Mouse (Mus musculus): ENCODE data around the gene Ap2s1. TPM values are rescaled to one million over a fixed set of nuclear protein-coding genes. Genes with fewer than 3 reads are reported as not detected.

Gene Ap2s1
- total RNA-seq, 2 experiments from 2014 or later, result 62.9 to 161 TPM

DNA sequence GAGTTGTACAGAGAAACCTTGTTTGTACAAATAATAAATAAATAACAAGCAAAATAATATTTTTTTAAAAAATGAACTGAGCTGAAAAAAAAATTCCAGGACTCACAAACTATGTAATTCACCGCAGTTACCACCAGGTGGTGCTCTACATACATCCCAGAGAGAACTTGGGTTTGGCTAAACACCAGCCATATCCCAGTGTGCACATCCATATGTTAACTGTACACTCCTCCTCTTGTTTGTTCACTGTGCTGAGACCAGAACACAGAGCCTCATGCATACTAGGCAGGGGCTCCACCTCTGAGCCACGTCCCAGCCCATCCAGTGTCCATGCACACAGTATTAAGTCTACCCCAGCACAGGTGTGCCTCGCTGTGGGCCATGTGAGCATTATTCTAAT, 7.9 kb downstream of the Ap2s1 start:
- ATAC-seq (replicated peaks; ENCODE audit: low FRiP score, low TSS enrichment, poor library complexity, severe bottlenecking), result 0 out of 2 replicates have a peak, but pooled peaks have one; percentile 20

GRCm38 (mm10) chr7:16747656-16748055, 9.4 kb downstream of the Ap2s1 start:
- ATAC-seq (replicated peaks; ENCODE audit: low FRiP score, low TSS enrichment, poor library complexity, severe bottlenecking), result no peak

DNA sequence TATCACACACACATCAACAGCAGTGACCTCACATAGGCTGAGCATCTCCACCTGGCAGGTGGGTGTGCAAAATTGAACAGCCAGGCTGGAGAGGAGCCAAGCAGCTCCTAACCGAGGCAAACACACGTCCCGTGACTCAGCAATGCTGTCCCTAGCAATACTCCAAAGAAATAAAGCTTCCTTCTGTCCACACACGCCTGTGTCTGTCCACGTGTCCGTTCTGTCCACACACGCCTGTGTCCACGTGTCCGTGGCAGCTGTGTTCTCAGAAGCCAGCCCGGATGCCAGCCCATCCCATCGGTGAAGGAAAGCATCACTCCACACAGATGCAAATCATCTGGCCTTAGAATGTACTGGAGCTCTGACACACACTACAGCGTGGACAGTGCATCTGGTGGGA, 13.8 kb downstream of the Ap2s1 start:
- ATAC-seq (replicated peaks; ENCODE audit: low FRiP score, low TSS enrichment, poor library complexity, severe bottlenecking), result no peak

- ATAC-seq (replicated peaks; ENCODE audit: low FRiP score, low TSS enrichment, poor library complexity, severe bottlenecking), result peak; percentile 47
These were observed 17.3 kb downstream of the Ap2s1 start for GRCm38 (mm10) chr7:16755362-16756017.

- no peak for ATAC-seq (replicated peaks; ENCODE audit: low FRiP score, low TSS enrichment, poor library complexity, severe bottlenecking)
These were observed 20.8 kb downstream of the Ap2s1 start for GRCm38 (mm10) chr7:16758872-16759574.

DNA sequence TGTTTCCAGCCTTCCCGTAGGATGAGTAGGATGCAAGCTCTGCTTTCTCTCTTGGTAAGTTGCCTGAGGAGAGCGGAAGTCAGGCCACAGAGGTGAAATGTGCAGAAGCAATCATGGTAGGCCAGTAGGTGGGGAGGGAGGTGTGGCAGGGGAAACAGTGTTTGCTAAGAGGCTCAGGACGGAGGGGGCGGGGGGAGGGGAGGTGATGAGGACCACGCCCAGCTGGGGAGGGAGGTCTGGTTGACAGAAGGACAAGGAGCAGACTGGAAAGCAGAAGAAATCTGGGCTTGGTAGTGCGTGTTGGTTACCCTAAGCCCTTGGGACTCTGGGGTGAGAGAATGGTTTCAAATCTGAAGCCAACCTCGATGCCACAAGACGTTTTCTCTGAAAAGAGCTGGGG, 22.1 kb downstream of the Ap2s1 start:
- ATAC-seq (replicated peaks; ENCODE audit: low FRiP score, low TSS enrichment, poor library complexity, severe bottlenecking), result no peak

GRCm38 (mm10) chr7:16761005-16761481, 22.8 kb downstream of the Ap2s1 start:
- 0 out of 2 replicates have a peak, but pooled peaks have one; percentile 26 for ATAC-seq (replicated peaks; ENCODE audit: low FRiP score, low TSS enrichment, poor library complexity, severe bottlenecking)

GRCm38 (mm10) chr7:16761630-16762029, 23.4 kb downstream of the Ap2s1 start:
- no peak for ATAC-seq (replicated peaks; ENCODE audit: low FRiP score, low TSS enrichment, poor library complexity, severe bottlenecking)

GRCm38 (mm10) chr7:16763463-16764218, 25.4 kb downstream of the Ap2s1 start:
- no peak for ATAC-seq (replicated peaks; ENCODE audit: low FRiP score, low TSS enrichment, poor library complexity, severe bottlenecking)

GRCm38 (mm10) chr7:16766443-16766842, 28.2 kb downstream of the Ap2s1 start:
- no peak for ATAC-seq (replicated peaks; ENCODE audit: low FRiP score, low TSS enrichment, poor library complexity, severe bottlenecking)

GRCm38 (mm10) chr7:16775888-16776287, 37.7 kb downstream of the Ap2s1 start:
- no peak for ATAC-seq (replicated peaks; ENCODE audit: low FRiP score, low TSS enrichment, poor library complexity, severe bottlenecking)

DNA sequence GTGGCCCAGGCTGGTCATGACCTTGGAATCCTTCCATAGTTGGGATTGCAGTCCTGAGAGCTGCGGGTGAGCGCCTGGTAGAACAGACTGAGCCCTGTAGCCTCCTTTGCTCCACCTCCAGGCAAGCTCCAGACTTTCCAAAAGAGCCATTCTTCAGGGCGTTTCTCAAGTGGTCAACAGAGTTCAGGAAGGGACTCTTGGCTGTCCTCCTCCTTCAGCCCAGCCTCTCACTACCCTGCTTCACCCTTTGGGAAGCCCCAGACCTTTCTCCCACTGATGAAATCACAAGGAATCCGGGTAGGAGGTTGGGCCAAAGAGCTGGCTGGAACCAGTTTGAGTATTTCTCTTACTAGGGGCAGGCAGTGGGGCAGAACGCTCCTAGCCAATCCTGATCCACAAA, 41.9 kb downstream of the Ap2s1 start:
- no peak for ATAC-seq (replicated peaks; ENCODE audit: low FRiP score, low TSS enrichment, poor library complexity, severe bottlenecking)

GRCm38 (mm10) chr7:16780825-16781554, 42.8 kb downstream of the Ap2s1 start, which contains the start of gene Slc1a5:
Gene Slc1a5 (plus strand): TSS chr7:16781340.
- ATAC-seq (replicated peaks; ENCODE audit: low FRiP score, low TSS enrichment, poor library complexity, severe bottlenecking), result peak; percentile 82

DNA sequence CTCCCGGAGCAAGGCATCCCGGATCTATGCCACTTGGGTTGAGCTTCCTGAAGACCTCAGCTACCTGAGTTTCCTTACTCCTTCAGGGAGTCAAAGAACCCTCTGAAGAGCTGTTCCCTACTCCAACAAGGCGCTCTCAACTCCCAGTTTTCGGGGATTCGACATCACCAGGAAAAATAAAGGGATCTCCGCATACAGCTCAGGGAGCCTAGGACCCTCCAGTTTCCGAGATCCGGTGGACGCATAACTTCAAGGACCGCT, 43.3 kb downstream of the Ap2s1 start:
- peak; percentile 6; the same call in 1 of the 2 replicates for ATAC-seq (replicated peaks; ENCODE audit: low FRiP score, low TSS enrichment, poor library complexity, severe bottlenecking)

DNA sequence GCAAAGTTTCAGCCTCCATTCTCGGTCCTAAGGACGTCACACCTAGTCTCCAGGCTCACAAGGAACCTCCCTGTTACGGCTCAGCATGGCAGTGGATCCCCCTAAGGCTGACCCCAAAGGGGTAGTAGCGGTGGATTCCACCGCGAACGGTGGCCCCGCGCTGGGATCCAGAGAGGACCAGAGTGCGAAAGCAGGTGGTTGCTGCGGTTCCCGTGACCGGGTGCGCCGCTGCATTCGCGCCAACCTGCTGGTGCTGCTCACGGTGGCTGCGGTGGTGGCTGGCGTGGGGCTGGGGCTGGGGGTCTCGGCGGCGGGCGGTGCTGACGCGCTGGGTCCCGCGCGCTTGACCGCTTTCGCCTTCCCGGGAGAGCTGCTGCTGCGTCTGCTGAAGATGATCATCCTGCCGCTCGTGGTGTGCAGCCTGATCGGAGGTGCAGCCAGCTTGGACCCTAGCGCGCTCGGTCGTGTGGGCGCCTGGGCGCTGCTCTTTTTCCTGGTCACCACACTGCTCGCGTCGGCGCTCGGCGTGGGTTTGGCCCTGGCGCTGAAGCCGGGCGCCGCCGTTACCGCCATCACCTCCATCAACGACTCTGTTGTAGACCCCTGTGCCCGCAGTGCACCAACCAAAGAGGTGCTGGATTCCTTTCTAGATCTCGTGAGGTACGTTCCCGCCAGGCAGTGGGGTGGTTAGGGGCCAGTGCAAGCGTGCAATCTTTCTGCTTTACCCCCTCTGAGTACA, 43.8 kb downstream of the Ap2s1 start:
- no peak for ATAC-seq (replicated peaks; ENCODE audit: low FRiP score, low TSS enrichment, poor library complexity, severe bottlenecking)

DNA sequence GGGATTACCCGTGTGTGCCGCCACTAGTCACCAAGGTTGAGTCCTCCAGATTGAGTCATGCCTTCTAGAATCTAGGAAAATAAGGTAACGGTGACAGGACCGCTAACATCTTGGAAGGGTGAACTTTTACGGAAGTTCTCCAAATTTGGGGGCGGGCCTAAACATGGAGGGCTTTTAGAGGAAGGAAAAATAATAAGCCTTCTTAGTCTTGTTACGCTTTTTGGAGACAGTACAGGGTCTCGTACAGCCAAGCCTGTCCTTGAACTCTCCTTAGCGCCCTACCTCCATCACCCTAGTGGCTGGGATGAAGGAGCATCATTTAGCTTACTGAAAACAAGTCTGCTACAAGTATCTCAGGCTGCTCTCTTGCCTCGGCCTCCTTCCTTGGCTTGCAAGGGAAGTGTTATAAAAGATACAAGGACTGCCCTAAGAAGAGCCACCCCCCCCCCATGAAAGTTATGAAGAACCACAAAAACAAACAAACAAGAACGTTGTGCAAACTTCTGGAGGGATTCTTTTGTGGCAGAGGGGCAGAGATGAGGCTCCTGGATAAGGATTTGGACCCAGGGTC, 44.4 kb downstream of the Ap2s1 start:
- no peak for ATAC-seq (replicated peaks; ENCODE audit: low FRiP score, low TSS enrichment, poor library complexity, severe bottlenecking)

DNA sequence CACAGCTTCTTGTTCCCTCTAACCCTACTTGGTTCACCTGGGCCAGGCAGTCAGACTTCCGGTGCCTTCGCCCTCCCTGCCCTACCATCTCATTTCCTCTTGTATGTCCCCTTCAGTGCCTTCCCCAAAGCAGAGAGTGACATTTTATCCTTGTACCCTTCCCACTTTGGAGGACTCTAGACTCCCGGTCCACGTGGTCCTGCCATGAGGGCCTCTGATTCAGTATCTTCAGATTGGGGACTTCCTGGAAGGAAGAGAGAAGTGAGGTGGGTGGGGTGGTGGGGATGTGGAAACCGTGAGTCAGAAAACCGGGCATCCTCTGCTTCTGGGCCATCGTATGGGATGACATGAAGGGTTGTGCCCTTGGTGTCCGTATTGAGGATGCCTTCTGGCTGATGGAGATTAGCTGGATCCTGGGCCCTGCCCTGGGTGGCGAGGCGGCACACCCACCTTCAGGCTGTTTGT, 45.0 kb downstream of the Ap2s1 start:
- peak; percentile 68 for ATAC-seq (replicated peaks; ENCODE audit: low FRiP score, low TSS enrichment, poor library complexity, severe bottlenecking)

GRCm38 (mm10) chr7:16783758-16784415, 45.7 kb downstream of the Ap2s1 start:
- ATAC-seq (replicated peaks; ENCODE audit: low FRiP score, low TSS enrichment, poor library complexity, severe bottlenecking), result no peak

Measured in megakaryocyte-erythroid progenitor cell, adult 5-6 weeks (primary cell).